Mouse (Mus musculus): ENCODE results near the gene 1700123O20Rik.

DNA sequence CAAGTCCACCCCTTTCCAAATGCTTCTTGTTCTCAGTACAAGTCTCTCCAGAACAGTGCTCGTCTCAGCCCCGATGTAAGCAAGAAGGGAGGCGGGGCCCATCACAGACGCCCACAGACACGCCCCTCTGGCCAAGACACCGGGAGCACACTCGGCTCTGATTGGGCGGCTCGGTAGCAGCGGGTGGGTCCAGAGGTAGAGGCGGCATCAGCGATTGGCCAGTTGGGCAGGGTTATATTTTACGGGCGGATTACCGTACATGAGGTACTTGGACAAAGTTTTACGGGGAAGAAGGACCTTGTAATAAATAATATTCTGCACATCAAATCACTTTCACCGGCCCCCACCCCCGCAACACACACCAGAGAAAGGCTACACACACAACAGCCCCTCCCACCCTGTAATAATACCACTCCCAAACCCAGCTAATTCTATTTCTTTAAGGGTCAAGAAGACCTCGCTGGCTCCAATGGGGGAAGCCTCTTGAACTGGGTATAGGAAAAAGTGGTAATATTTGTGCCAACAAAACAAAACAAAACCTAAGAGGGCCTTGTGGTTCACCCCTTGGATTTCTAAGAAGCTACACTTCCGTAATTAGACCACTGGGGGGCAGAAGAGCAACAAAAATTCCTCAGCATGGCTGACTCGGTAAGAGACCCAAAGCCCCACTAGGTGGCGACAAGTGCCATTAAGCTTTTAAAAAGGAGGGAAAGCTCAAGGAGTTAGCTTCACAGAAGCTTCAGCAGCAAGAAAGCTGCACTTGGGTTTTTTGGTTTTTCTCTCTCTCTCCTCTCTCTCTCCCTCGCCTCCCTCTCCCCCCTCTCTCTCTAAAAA is 35.2 kb upstream of the 1700123O20Rik start:
- TF ChIP-seq CTCF (IDR thresholded peaks at IDR 0.05; ENCODE audit: low read depth, low read length) (peak; percentile 73), POLR2AphosphoS5 (IDR thresholded peaks at IDR 0.05; ENCODE audit: insufficient replicate concordance, low read depth, low read length) (no peak)
